ENCODE assay signal across 8 mouse cellular contexts in the genomic region with DNA sequence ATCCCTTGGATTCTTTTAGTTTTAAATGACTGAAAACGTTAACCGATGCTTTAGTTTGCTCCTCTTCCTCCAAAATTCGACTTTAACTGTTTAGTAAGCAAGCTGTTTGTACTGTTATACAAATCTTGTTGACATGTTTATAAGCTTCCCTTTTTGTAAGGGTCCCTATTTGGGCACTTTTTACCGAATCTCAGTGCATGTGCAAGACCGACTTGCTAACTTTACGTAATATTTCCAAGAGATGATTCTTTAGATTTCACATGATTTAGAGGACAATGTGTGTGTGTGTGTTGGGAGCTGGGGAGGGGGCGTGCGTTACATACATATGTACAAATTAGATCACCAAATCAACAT. TPM values are rescaled to one million over a fixed set of nuclear protein-coding genes. Genes with fewer than 3 reads are reported as not detected.
DNase-seq lines count a peak whose midpoint lies in the region; ATAC-seq lines count a peak whose summit lies in the region.

No protein-coding gene starts in this region.

- intact Hi-C loops in left cerebral cortex, postnatal 25 days (cut with DNase I): no loop called here

- H3K9me3 ChIP-seq in kidney, embryonic 16.5 days (ENCODE audit: low read length): no peaks in the 10 kb centered on the region
- H3K9me3 ChIP-seq in embryonic facial prominence, embryonic 12.5 days: no peaks in the 10 kb centered on the region
- no peaks in the 10 kb centered on the region for H3K9me3 ChIP-seq in intestine, embryonic 14.5 days (ENCODE audit: control insufficient read depth, low read length)
- H3K9me3 ChIP-seq in neural tube, embryonic 12.5 days: no peaks in the 10 kb centered on the region

- WGBS in kidney, embryonic 16.5 days: 13% methylated on average over 8 of the region's 8 CpGs
- WGBS in embryonic facial prominence, embryonic 12.5 days: 20% methylated on average over 8 of the region's 8 CpGs
- WGBS in intestine, embryonic 14.5 days: 10% methylated on average over 8 of the region's 8 CpGs
- 22% methylated on average over 8 of the region's 8 CpGs for WGBS in neural tube, embryonic 12.5 days

- DNase-seq in kidney, postnatal 25 days: no peak
- DNase-seq in intestine, embryonic 14.5 days (ENCODE audit: low spot score): no peak
- DNase-seq in left cerebral cortex, postnatal 25 days (ENCODE audit: low spot score in 2 of 2): no peak
- no peak for DNase-seq in layer of hippocampus, postnatal 25 days (ENCODE audit: extremely low spot score in 1 of 2, low spot score in 1 of 2)
- no peak for DNase-seq in cerebellum, postnatal 4 days (ENCODE audit: low spot score in 2 of 2)

- H3K36me3 ChIP-seq in kidney, embryonic 16.5 days (ENCODE audit: insufficient read depth, low read length): no peaks in the 10 kb centered on the region
- H3K36me3 ChIP-seq in embryonic facial prominence, embryonic 12.5 days: no peaks in the 10 kb centered on the region
- H3K36me3 ChIP-seq in intestine, embryonic 14.5 days (ENCODE audit: control insufficient read depth, insufficient read depth, low read length): no peaks in the 10 kb centered on the region
- H3K36me3 ChIP-seq in neural tube, embryonic 12.5 days: no peaks in the 10 kb centered on the region

- H3K4me2 ChIP-seq in kidney, embryonic 16.5 days (replicated peaks; ENCODE audit: low read depth, low read length): peak overlapping the region; percentile 87
- peak overlapping the region; percentile 54 for H3K4me2 ChIP-seq in embryonic facial prominence, embryonic 12.5 days (replicated peaks)
- peak overlapping the region; percentile 72 for H3K4me2 ChIP-seq in intestine, embryonic 14.5 days (ENCODE audit: low read length)
- peak overlapping the region; percentile 57 for H3K4me2 ChIP-seq in neural tube, embryonic 12.5 days (replicated peaks)

- no peaks in the 10 kb centered on the region for H3K27me3 ChIP-seq in kidney, embryonic 16.5 days (ENCODE audit: insufficient read depth, low read length)
- H3K27me3 ChIP-seq in embryonic facial prominence, embryonic 12.5 days: no peaks in the 10 kb centered on the region
- H3K27me3 ChIP-seq in intestine, embryonic 14.5 days (replicated peaks; ENCODE audit: control insufficient read depth, insufficient read depth, low read length): no peaks in the 10 kb centered on the region
- no peaks in the 10 kb centered on the region for H3K27me3 ChIP-seq in neural tube, embryonic 12.5 days (replicated peaks)

- peak overlapping the region; percentile 99 for H3K27ac ChIP-seq in kidney, embryonic 16.5 days (ENCODE audit: low read length)
- H3K27ac ChIP-seq in embryonic facial prominence, embryonic 12.5 days: peak overlapping the region; percentile 92
- H3K27ac ChIP-seq in intestine, embryonic 14.5 days (ENCODE audit: low read depth): peak overlapping the region; percentile 98
- H3K27ac ChIP-seq in neural tube, embryonic 12.5 days: 0 out of 2 replicates have a peak overlapping the region, but pooled peaks have one; percentile 26

- H3K4me1 ChIP-seq in kidney, embryonic 16.5 days (ENCODE audit: insufficient read depth, low read length): peaks cover 17% of the 10 kb centered on the region
- H3K4me1 ChIP-seq in embryonic facial prominence, embryonic 12.5 days: peaks cover 13% of the 10 kb centered on the region
- peaks cover 12% of the 10 kb centered on the region for H3K4me1 ChIP-seq in intestine, embryonic 14.5 days (replicated peaks; ENCODE audit: control insufficient read depth, insufficient read depth, low read length)
- H3K4me1 ChIP-seq in neural tube, embryonic 12.5 days: peaks cover 11% of the 10 kb centered on the region

- ATAC-seq in kidney, embryonic 16.5 days (ENCODE audit: low FRiP score, low TSS enrichment): no peak
- ATAC-seq in embryonic facial prominence, embryonic 12.5 days (ENCODE audit: insufficient number of reproducible peaks, insufficient read depth, low FRiP score, low TSS enrichment): no peak
- no peak for ATAC-seq in intestine, embryonic 14.5 days (replicated peaks; ENCODE audit: low FRiP score, low TSS enrichment, low read depth)
- ATAC-seq in neural tube, embryonic 12.5 days (ENCODE audit: low FRiP score, low read depth): no peak

- H3K4me3 ChIP-seq in kidney, embryonic 16.5 days (ENCODE audit: low read length): peak overlapping the region; percentile 95
- peak overlapping the region; percentile 83 for H3K4me3 ChIP-seq in embryonic facial prominence, embryonic 12.5 days
- H3K4me3 ChIP-seq in intestine, embryonic 14.5 days (ENCODE audit: low read depth, low read length): peak overlapping the region; percentile 95
- peak overlapping the region; percentile 70 for H3K4me3 ChIP-seq in neural tube, embryonic 12.5 days

- peak overlapping the region; percentile 97 for H3K9ac ChIP-seq in kidney, embryonic 16.5 days (replicated peaks; ENCODE audit: low read length)
- H3K9ac ChIP-seq in embryonic facial prominence, embryonic 12.5 days: peak overlapping the region; percentile 89
- H3K9ac ChIP-seq in intestine, embryonic 14.5 days (ENCODE audit: low read length): peak overlapping the region; percentile 97
- H3K9ac ChIP-seq in neural tube, embryonic 12.5 days: peak overlapping the region; percentile 89

RNA-seq across cellular contexts. Expression of a gene that starts 0.9 kb away (rescaled TPM):
- polyA plus RNA-seq in kidney, embryonic 16.5 days (2015; fragmentation: Nextera tagmentation; extraction: Ambion mirVana): 66.4 and 73.6 TPM in 2 replicates
- 77.4 and 78.7 TPM in 2 replicates for polyA plus RNA-seq in embryonic facial prominence, embryonic 12.5 days (2016; fragmentation: Nextera tagmentation; extraction: Ambion mirVana)
- 68.4 and 71.8 TPM in 2 replicates for polyA plus RNA-seq in intestine, embryonic 14.5 days (2014; fragmentation: Nextera tagmentation; extraction: Ambion mirVana)
- 104 and 107 TPM in 2 replicates for polyA plus RNA-seq in neural tube, embryonic 12.5 days (2016; fragmentation: Nextera tagmentation; extraction: Ambion mirVana)
- total RNA-seq in left cerebral cortex, postnatal 25 days (2021): 10 to 100 TPM; 99.1 to 99.4 TPM
- 100 to 1,000 TPM in 1 of 2 experiments, 10 to 100 TPM in 1; 85.4 to 100 TPM for total RNA-seq in layer of hippocampus, postnatal 25 days (2021)

RNA-seq across cellular contexts. Expression of a gene that starts 17.1 kb away (rescaled TPM):
- polyA plus RNA-seq in kidney, embryonic 16.5 days (2015; fragmentation: Nextera tagmentation; extraction: Ambion mirVana): 50.3 and 61.4 TPM in 2 replicates
- 48.4 and 50.3 TPM in 2 replicates for polyA plus RNA-seq in embryonic facial prominence, embryonic 12.5 days (2016; fragmentation: Nextera tagmentation; extraction: Ambion mirVana)
- polyA plus RNA-seq in intestine, embryonic 14.5 days (2014; fragmentation: Nextera tagmentation; extraction: Ambion mirVana): 125 and 135 TPM in 2 replicates
- polyA plus RNA-seq in neural tube, embryonic 12.5 days (2016; fragmentation: Nextera tagmentation; extraction: Ambion mirVana): 54.6 and 56.4 TPM in 2 replicates
- total RNA-seq in left cerebral cortex, postnatal 25 days (2021): 10 to 100 TPM; 18.6 to 23.3 TPM
- 10 to 100 TPM; 18.1 to 21.8 TPM for total RNA-seq in layer of hippocampus, postnatal 25 days (2021)

Comparison
In these comparisons a context has a peak if more than half of its experiments do, and no peak if none do; other contexts are left out.
1. H3K27ac ChIP-seq: peak in every context shown above with its lines; median percentile 99 in kidney, embryonic 16.5 days; 98 in intestine, embryonic 14.5 days; 92 in embryonic facial prominence, embryonic 12.5 days; 26 in neural tube, embryonic 12.5 days.